Mouse (Mus musculus) ES-E14 (cell line): ENCODE data around the gene Sim1.

Experiments
- CHD2 ChIP-seq: IDR thresholded peaks from 2 replicates; pipeline ENCODE4 v1.6.1; 2014; ENCODE audit warnings: mild to moderate bottlenecking, low read depth, low read length, inconsistent platforms
- MAFK ChIP-seq: IDR thresholded peaks from 2 replicates; pipeline ENCODE4 v1.6.1; 2014; ENCODE audit warnings: mild to moderate bottlenecking, low read depth, low read length, inconsistent platforms; ENCODE audit not compliant: insufficient read depth
- ZNF384 ChIP-seq: IDR thresholded peaks from 2 replicates; pipeline ENCODE4 v1.6.1; 2012; ENCODE audit warnings: low read depth, low read length, inconsistent platforms

DNA sequence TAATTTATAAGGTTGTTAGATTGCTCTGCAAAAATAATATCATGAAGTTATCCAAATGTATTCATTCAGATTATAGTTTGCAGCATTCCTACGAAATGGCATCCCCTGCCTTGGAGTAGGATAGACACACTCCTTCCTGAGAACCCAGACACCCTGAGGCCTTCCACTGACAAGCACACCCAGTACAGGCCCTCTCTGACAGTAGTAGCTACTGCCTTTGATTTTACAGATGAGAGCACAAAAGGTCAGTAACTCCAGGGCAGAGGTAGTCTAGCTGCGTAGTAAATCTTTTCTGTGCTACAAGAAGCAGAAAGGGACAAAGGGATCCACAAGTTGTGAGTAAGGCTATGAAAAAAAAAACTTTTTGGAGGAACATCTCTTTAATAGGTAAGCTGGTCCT lies 12.2 kb upstream of the Sim1 start:
- no peak for TF ChIP-seq MAFK
- TF ChIP-seq ZNF384: no peak
- no peak for TF ChIP-seq CHD2
